Mouse (Mus musculus) CH12.LX (cell line): ENCODE data around the gene Elavl4. TPM values are rescaled to one million over a fixed set of nuclear protein-coding genes. Genes with fewer than 3 reads are reported as not detected.

Experiments used
- DNase-seq: peaks from one replicate; pipeline ENCODE4 v3.0.0-alpha.2; 2013; ENCODE audit errors: extremely low read depth
- H3K27ac ChIP-seq: 2 replicates; pipeline ENCODE4 v1.5.1; 2012; ENCODE audit warnings: low read depth, mild to moderate bottlenecking, control low read depth, moderate library complexity; ENCODE audit not compliant: insufficient read depth
- H3K27me3 ChIP-seq: replicated peaks from 2 replicates; pipeline ENCODE3; 2012; ENCODE audit warnings: inconsistent platforms
- H3K36me3 ChIP-seq, 2 experiments: replicated peaks in 1 of 2; 2 replicates each; pipeline versions ENCODE3 to v1.6.1; 2012; ENCODE audit warnings: inconsistent platforms in 1 of 2, low read length in 1 of 2, mild to moderate bottlenecking in 1 of 2, mixed read lengths in 1 of 2, moderate library complexity in 1 of 2; ENCODE audit not compliant: control insufficient read depth in 1 of 2, insufficient read depth in 1 of 2
- H3K4me1 ChIP-seq, 2 experiments: 2 replicates each; pipeline ENCODE4 v1.6.1; 2012; ENCODE audit warnings: inconsistent platforms in 1 of 2, moderate library complexity in 1 of 2; ENCODE audit not compliant: insufficient read depth in 2 of 2, control insufficient read depth in 1 of 2
- H3K4me2 ChIP-seq: 2 replicates; pipeline ENCODE4 v1.6.1; 2012; ENCODE audit warnings: low read depth, mild to moderate bottlenecking, control low read depth; ENCODE audit not compliant: poor library complexity, insufficient read depth, severe bottlenecking
- H3K4me3 ChIP-seq, 3 experiments: fragments of 150-350 bp in 1 of 3; sonication (generic) in 1 of 3; replicated peaks in 1 of 3; 2 replicates each; pipeline versions ENCODE3 to v1.5.1; 2011 to 2012; ENCODE audit warnings: low read depth in 2 of 3, low read length in 2 of 3, mild to moderate bottlenecking in 2 of 3, moderate library complexity in 2 of 3, control low read depth in 1 of 3, improper control_type of control experiment in 1 of 3, inconsistent platforms in 1 of 3, mixed read lengths in 1 of 3; ENCODE audit not compliant: poor library complexity in 1 of 3
- H3K79me2 ChIP-seq: replicated peaks from 2 replicates; pipeline ENCODE4 v1.6.1; 2012; ENCODE audit warnings: mild to moderate bottlenecking, moderate library complexity; ENCODE audit not compliant: control insufficient read depth, poor library complexity, insufficient read depth, severe bottlenecking; ENCODE audit errors: extremely low read depth
- H3K9ac ChIP-seq: 2 replicates; pipeline ENCODE4 v1.6.1; 2012; ENCODE audit warnings: low read depth, mild to moderate bottlenecking, control low read depth, moderate library complexity; ENCODE audit not compliant: insufficient read depth
- H3K9me3 ChIP-seq: replicated peaks from 2 replicates; pipeline ENCODE3; 2012; ENCODE audit warnings: low read length, inconsistent platforms, mixed read lengths
- BHLHE40 ChIP-seq: IDR thresholded peaks from 2 replicates; pipeline ENCODE4 v1.6.1; 2011; ENCODE audit warnings: mild to moderate bottlenecking, low read depth, low read length, improper control_type of control experiment
- MAFK ChIP-seq: IDR thresholded peaks from 2 replicates; pipeline ENCODE4 v1.6.1; 2011; ENCODE audit warnings: low read length, improper control_type of control experiment; ENCODE audit not compliant: insufficient replicate concordance
- TCF12 ChIP-seq: IDR thresholded peaks from 2 replicates; pipeline ENCODE4 v1.6.1; 2014; ENCODE audit warnings: low read depth, mild to moderate bottlenecking, inconsistent platforms, low read length, improper control_type of control experiment
- dilution Hi-C: fragments of 300-500 bp; cut with MboI; formaldehyde crosslinking; loops from 2 replicates; pipeline ENCODE4 v1.14.3; 2020; ENCODE audit warnings: low sequenced_read_pairs; ENCODE audit not compliant: extremely low pct_unique_long_range_greater_than_20kb, extremely low pct_ligation_motif_present
- in situ Hi-C: fragments of 300-500 bp; cut with MboI; formaldehyde crosslinking; loops from 3 replicates; pipeline ENCODE4 v1.14.3; 2019; ENCODE audit warnings: low sequenced_read_pairs, low pct_ligation_motif_present, low pct_unique_long_range_greater_than_20kb, mixed read lengths
- polyA plus RNA-seq: library from polyadenylated mRNA; unstranded; fragments of >175 nt; gene quantifications from 2 replicates; pipeline ENCODE4 v1.2.1, GENCODE M21; 2012; ENCODE audit warnings: low read depth; ENCODE audit not compliant: insufficient read length
- total RNA-seq, 2 experiments: library from RNA; depleted of rRNA; stranded (reverse); fragments of 300-350 nt in 1 of 2; fragments of >200 nt in 1 of 2; gene quantifications; 2 replicates each; pipeline ENCODE4 v1.2.3; 2012 to 2014

The Elavl4 gene
- total and polyA plus RNA-seq, 3 experiments: not detected

DNA sequence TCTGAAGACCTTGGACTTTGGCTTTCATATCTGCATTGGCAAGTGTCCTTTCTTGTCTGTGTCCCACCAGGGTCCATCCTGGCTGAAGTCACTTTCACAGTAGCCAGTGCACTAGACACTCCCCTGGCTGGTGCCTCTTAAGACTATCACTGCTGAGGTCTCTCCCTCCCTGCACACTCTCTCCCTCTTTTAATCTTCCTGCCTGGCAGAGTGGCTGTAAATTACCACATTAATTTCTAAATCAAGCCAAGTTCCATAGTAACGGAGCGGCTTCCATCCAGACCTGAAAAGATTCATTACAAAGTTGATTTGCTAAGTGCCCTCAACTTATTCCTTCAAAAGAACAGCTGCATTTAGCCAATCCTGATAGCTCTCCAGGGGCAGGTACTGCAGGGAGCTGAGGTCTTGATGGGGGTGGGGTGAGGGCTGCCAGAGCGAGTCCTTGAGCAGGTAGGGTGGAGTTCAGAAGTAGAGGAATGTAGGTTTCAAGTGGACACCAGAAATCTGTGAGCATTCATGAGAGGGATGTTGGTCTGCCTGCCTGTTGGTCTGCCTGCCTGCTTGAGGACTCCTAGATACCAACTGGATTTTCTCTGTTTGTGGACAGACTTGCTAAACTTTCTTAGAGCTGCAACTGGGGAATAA is 194.1 kb downstream of the Elavl4 start:
- in situ Hi-C loops: no loop called here
- Histone ChIP-seq H3K4me1 (peaks cover 0 to 20% of the 10 kb centered on the region in 2 experiments; a peak in 2 of 4 replicates), H3K36me3 (no peaks in the 10 kb centered on the region), H3K9ac (no peak overlapping the region), H3K27ac (no peak overlapping the region), H3K27me3 (peaks cover 45% of the 10 kb centered on the region), H3K9me3 (no peaks in the 10 kb centered on the region), H3K4me2 (no peak overlapping the region), H3K4me3 (no peak overlapping the region), H3K79me2 (no peaks in the 10 kb centered on the region)
- DNase-seq: no peak
- dilution Hi-C loops: no loop called here
- TF ChIP-seq BHLHE40 (no peak), TCF12 (no peak)

DNA sequence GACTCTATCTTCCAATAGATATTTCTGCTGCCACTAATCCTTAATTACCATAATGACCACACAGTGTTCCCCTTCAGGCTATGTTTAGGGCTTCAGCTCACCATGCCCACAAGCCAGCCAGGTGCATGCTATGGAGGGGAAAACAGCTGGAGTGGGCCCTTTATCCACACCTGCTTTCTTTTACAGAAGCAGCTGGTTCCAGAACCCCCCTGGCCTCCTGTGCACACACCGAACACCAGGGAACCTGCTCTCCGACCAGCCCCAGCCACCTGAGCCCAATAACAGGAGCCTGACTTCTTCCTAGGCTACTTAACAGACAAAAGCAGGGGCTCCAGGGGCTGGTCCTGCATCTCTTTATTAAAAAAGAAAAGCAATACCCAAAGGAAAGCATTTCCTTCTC is 195.8 kb downstream of the Elavl4 start:
- H3K9ac ChIP-seq: no peak overlapping the region
- H3K27ac ChIP-seq: no peak overlapping the region
- dilution Hi-C loops (no loop called here), in situ Hi-C loops (no loop called here)
- no peaks in the 10 kb centered on the region for H3K36me3 ChIP-seq
- no peak overlapping the region for H3K4me2 ChIP-seq
- H3K79me2 ChIP-seq: no peaks in the 10 kb centered on the region
- H3K9me3 ChIP-seq: no peaks in the 10 kb centered on the region
- TF ChIP-seq MAFK: no peak
- peak; percentile 18; the same call in 1 of the 2 replicates for TF ChIP-seq TCF12
- peaks cover 0 to 30% of the 10 kb centered on the region in 2 experiments; a peak in 2 of 4 replicates for H3K4me1 ChIP-seq
- DNase-seq: peak; percentile 24
- no peak overlapping the region for H3K4me3 ChIP-seq
- peaks cover 32% of the 10 kb centered on the region for H3K27me3 ChIP-seq

Other genes with a start within 250 kb of the Elavl4 start
- gene Agbl4, start 45.8 kb upstream of the Elavl4 start, total RNA-seq (2012; rRNA removed): not detected in 2 replicates
- gene Agbl4, start 45.8 kb upstream of the Elavl4 start, total RNA-seq (2014; rRNA removed): not detected in 2 replicates
- not detected in 2 replicates for gene Agbl4, start 45.8 kb upstream of the Elavl4 start, polyA plus RNA-seq